Mouse (Mus musculus) kidney, postnatal 0 days (tissue): Measurements from ENCODE around the gene Actb. TPM values are rescaled to one million over a fixed set of nuclear protein-coding genes. Genes with fewer than 3 reads are reported as not detected.

Experiments used
- ATAC-seq: fragments of 200-750 bp; cut with Nextera tagmentation; replicated peaks from 2 replicates; pipeline ENCODE4 v1.8.0; 2017; ENCODE audit warnings: low read depth, moderate number of reproducible peaks, moderate TSS enrichment, moderate library complexity; ENCODE audit not compliant: low FRiP score
- DNase-seq: peaks from one replicate; pipeline ENCODE4 v3.0.0-alpha.2; 2016; ENCODE audit warnings: low spot score
- H3K27ac ChIP-seq: fragments of 300-500 bp; sonication (generic); 2 replicates; pipeline ENCODE4 v1.5.1; 2014; ENCODE audit warnings: mild to moderate bottlenecking
- H3K27me3 ChIP-seq: fragments of 300-500 bp; sonication (generic); 2 replicates; pipeline ENCODE4 v1.6.1; 2014; ENCODE audit warnings: low read length, mixed read lengths; ENCODE audit not compliant: insufficient read depth
- H3K36me3 ChIP-seq: fragments of 300-500 bp; sonication (generic); 2 replicates; pipeline ENCODE4 v1.6.1; 2014; ENCODE audit warnings: low read length, mixed read lengths; ENCODE audit not compliant: insufficient read depth
- H3K4me1 ChIP-seq: fragments of 300-500 bp; sonication (generic); replicated peaks from 2 replicates; pipeline ENCODE4 v1.6.1; 2014; ENCODE audit warnings: antibody characterized with exemption, low read length, mixed read lengths; ENCODE audit not compliant: insufficient read depth
- H3K4me2 ChIP-seq: fragments of 300-500 bp; sonication (generic); 2 replicates; pipeline ENCODE4 v1.6.1; 2014; ENCODE audit warnings: mild to moderate bottlenecking, low read length, moderate library complexity, mixed read lengths
- H3K4me3 ChIP-seq: fragments of 300-500 bp; sonication (generic); replicated peaks from 2 replicates; pipeline ENCODE4 v1.5.1; 2014; ENCODE audit warnings: low read depth, low read length
- H3K9ac ChIP-seq: fragments of 300-500 bp; sonication (generic); 2 replicates; pipeline ENCODE4 v1.6.1; 2014; ENCODE audit warnings: low read depth, low read length
- H3K9me3 ChIP-seq: fragments of 300-500 bp; sonication (generic); replicated peaks from 2 replicates; pipeline ENCODE4 v1.6.1; 2016; ENCODE audit warnings: low read length, inconsistent platforms, mixed read lengths
- CTCF ChIP-seq: IDR thresholded peaks from 2 replicates; pipeline ENCODE4 v1.5.1; 2016; ENCODE audit warnings: antibody characterized with exemption, low read depth, mild to moderate bottlenecking, moderate library complexity
- WGBS: fragments of 180-500 bp; shearing (Covaris S2); extraction: QIAGEN DNeasy Blood & Tissue Kit; methylation state at CpG from one replicate; pipeline ENCODE4 v1.1.7; 2014; 5-methylcytosine and 5-hydroxymethylcytosine counted together
- polyA plus RNA-seq: library from polyadenylated mRNA; unstranded; fragments of >200 nt; fragmentation: Nextera tagmentation; extraction: Ambion mirVana; gene quantifications from 2 replicates; pipeline ENCODE4 v1.2.1, GENCODE M21; 2015

The Actb gene
- polyA plus RNA-seq, 1 experiment from 2014 or later = 14,836 TPM

DNA sequence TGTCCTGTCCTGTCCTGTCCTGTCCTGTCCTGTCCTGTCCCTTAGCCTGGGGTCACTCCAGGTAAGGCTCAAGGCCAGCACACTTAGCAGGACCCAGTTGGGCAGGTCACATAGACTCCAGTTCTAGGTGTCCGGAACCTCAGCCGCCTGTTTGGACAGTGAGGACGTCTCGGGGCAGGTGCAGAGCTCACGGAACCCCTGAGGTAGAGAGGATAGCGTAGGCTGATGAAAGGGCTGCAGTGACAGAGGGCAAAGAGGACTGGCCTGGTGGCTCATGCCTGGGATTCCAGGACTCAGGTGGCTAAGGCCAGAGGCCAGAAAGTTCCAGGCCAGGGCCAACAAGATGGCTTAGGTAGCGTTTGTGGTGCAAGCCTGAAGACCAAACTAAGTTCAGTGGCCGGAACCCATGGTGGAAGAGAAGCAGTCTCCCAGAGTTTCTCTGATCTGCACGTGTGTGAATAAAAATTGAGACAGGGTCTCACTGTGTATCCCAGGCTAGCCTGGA, 24.7 kb upstream of the Actb start:
- TF ChIP-seq CTCF = no peak
- Histone ChIP-seq H3K4me3 (no peak overlapping the region), H3K36me3 (no peaks in the 10 kb centered on the region), H3K27me3 (no peaks in the 10 kb centered on the region), H3K4me2 (no peak overlapping the region), H3K9me3 (no peaks in the 10 kb centered on the region), H3K27ac (no peak overlapping the region), H3K4me1 (peaks cover 11% of the 10 kb centered on the region; the same call in 1 of the 2 replicates), H3K9ac (no peak overlapping the region)
- ATAC-seq = no peak
- DNase-seq = no peak
- WGBS = 90% methylated on average over 9 of the region's 9 CpGs

DNA sequence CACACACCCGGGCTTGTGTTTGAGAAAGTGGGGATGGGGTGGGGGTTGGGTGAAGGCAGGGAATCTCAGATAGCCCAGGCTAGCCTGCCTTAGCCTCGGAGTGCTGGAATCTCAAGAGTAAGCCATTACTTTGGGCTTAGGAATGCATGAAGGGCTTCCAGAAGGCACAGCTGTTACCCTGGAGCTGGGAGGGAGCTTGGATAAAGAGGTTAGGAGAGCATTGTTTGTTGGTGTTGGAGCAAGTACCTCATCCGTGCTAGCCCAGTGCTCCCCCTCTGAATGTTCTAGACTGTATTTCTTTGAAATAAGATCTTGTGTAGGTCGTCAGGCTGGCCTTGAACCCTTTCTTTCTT, 22.8 kb upstream of the Actb start:
- Histone ChIP-seq H3K4me3 (peak overlapping the region; percentile 43), H3K27ac (peak overlapping the region; percentile 85), H3K36me3 (no peaks in the 10 kb centered on the region), H3K4me2 (peak overlapping the region; percentile 50), H3K4me1 (peaks cover 16% of the 10 kb centered on the region; the same call in 1 of the 2 replicates), H3K27me3 (no peaks in the 10 kb centered on the region), H3K9ac (peak overlapping the region; percentile 35), H3K9me3 (no peaks in the 10 kb centered on the region)
- TF ChIP-seq CTCF = no peak
- peak; percentile 79 for DNase-seq
- ATAC-seq = no peak
- WGBS = 6% methylated on average over 4 of the region's 4 CpGs

DNA sequence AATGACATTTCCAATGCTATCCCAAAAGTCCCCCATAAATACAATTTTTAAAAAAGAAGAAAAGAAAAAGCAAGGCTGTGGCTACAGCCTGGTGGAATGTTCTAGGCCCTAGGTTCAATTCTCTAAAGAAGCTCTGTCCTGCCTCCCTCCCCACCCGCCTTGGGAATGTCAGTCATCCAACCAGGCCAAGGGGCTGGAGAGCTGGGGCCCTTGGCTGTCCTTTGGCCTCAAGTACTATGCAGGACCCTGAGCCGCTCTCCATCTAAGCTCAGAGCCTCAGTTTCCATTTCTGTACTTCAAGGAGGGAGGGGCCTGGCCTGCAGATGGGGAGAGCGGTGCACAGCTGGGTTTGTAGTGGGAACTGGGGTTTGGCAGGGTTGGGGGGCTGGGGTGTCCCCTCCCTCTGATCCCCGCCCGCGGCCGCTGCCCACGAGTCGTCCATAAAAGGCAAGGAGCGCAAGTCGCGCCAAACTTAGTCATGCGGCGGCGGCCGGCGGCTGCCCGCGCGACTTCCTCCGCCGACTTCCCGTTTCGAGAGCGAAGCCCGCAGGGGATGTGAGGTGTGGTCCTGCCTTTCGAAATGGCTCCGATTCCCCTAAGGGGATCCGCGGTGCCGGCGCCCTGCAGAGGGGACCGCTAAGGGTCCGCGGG, 22.3 kb upstream of the Actb start:
- DNase-seq = peak; percentile 78
- no peaks in the 10 kb centered on the region for H3K27me3 ChIP-seq
- H3K9me3 ChIP-seq = no peaks in the 10 kb centered on the region
- peak overlapping the region; percentile 85 for H3K27ac ChIP-seq
- no peak for ATAC-seq
- WGBS = 3% methylated on average over 35 of the region's 35 CpGs
- no peaks in the 10 kb centered on the region for H3K36me3 ChIP-seq
- H3K9ac ChIP-seq = peak overlapping the region; percentile 35
- H3K4me2 ChIP-seq = peak overlapping the region; percentile 50
- peaks cover 16% of the 10 kb centered on the region; the same call in 1 of the 2 replicates for H3K4me1 ChIP-seq
- peak overlapping the region; percentile 43 for H3K4me3 ChIP-seq
- TF ChIP-seq CTCF = no peak

DNA sequence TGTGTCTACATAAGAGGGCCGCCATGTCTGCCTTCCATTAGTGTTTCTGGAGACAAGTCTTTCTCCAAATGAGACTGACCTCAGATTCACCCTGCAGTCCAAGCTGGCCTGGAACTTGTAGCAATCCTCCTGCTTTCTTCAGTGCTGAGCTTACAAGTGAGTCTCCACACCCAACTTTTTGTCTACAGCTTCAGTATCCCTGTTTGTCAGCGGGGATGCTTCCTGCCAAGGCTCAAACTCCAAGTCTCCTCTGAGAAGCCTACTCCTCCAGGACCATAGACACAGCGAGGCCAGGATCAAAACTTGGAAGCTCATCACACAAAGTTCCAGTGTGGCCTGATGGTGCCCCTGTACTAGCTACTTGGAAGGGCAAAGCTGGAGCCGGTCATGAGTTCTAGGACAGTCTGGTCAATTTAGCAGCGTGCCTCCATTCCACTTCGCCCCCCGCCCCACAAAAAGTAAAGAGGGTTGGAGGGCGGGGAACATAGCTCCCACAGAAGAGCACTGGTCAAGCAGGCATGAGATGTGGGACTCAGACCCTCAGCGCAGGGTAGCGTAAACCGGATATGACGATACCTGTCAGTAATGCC, 20.9 kb upstream of the Actb start:
- Histone ChIP-seq H3K4me3 (no peak overlapping the region), H3K27me3 (no peaks in the 10 kb centered on the region), H3K9me3 (no peaks in the 10 kb centered on the region), H3K9ac (no peak overlapping the region), H3K27ac (0 out of 2 replicates have a peak overlapping the region, but pooled peaks have one; percentile 13), H3K4me2 (no peak overlapping the region), H3K36me3 (no peaks in the 10 kb centered on the region), H3K4me1 (peaks cover 16% of the 10 kb centered on the region; the same call in 1 of the 2 replicates)
- ATAC-seq (no peak), DNase-seq (no peak)
- no peak for TF ChIP-seq CTCF
- 94% methylated on average over 12 of the region's 12 CpGs for WGBS

- DNase-seq = no peak
- H3K9ac ChIP-seq = no peak overlapping the region
- peaks cover 14% of the 10 kb centered on the region; the same call in 1 of the 2 replicates for H3K4me1 ChIP-seq
- H3K4me3 ChIP-seq = no peak overlapping the region
- no peaks in the 10 kb centered on the region for H3K27me3 ChIP-seq
- WGBS = 46% methylated on average over 3 of the region's 3 CpGs
- H3K36me3 ChIP-seq = no peaks in the 10 kb centered on the region
- no peaks in the 10 kb centered on the region for H3K9me3 ChIP-seq
- H3K27ac ChIP-seq = peak overlapping the region; percentile 50
- 0 out of 2 replicates have a peak overlapping the region, but pooled peaks have one; percentile 21 for H3K4me2 ChIP-seq
- no peak for ATAC-seq
- no peak for TF ChIP-seq CTCF
These were observed 20.3 kb upstream of the Actb start for GRCm38 (mm10) chr5:142926940-142927228.

DNA sequence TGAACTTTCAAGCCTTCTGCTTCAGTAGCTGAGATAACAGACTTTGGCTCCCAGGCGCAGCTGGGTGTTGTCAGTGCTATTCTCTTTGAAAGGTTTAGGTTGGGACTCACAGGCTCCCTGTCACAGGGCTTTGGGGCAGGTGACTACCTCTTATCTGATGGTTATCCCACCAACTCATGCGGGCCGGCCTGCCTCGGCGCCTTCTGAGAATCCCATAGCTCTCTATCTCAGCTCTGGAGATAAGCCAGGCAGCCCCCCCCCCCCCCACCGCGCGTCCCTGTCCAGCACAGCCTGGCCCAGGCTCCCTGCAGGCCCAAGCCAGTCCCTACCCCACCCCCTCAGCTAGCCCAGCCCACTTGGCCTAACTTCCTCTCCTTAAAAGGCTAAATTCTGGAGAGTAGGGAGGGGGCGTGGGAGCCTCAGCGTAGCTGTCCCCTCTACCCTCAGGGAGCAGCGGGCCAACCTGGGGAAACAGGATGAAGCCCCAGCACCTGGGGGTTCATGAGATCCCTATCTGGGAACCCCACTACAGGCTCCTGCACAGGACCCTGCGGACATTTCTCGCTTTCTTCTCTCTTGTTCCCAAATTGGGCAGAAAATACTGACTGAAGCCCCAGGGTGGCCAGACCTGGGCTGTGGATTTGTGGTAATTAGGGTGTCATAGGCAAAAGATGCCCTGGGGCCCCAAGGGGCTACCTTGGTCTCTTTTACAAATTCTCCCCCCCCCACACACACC, 19.8 kb upstream of the Actb start:
- Histone ChIP-seq H3K4me2 (peak overlapping the region; percentile 21; the same call in 1 of the 2 replicates), H3K9ac (peak overlapping the region; percentile 32; the same call in 1 of the 2 replicates), H3K36me3 (no peaks in the 10 kb centered on the region), H3K9me3 (no peaks in the 10 kb centered on the region), H3K27me3 (no peaks in the 10 kb centered on the region), H3K4me3 (no peak overlapping the region), H3K27ac (peak overlapping the region; percentile 50), H3K4me1 (peaks cover 13% of the 10 kb centered on the region; the same call in 1 of the 2 replicates)
- DNase-seq (peak; percentile 81), ATAC-seq (no peak; the same call in 1 of the 2 replicates)
- 21% methylated on average over 13 of the region's 13 CpGs for WGBS
- no peak for TF ChIP-seq CTCF
